Mouse (Mus musculus) E14TG2a.4 (cell line): ENCODE measurements around the gene Dnlz.
A peak's percentile ranks its signal among the peaks of the same experiment; 100 is the strongest.

Experiments
- H3K27me3 ChIP-seq: 2 replicates; pipeline ENCODE4 v1.6.1; 2014; ENCODE audit warnings: low read length, control low read depth; ENCODE audit not compliant: insufficient read depth
- H3K36me3 ChIP-seq: 2 replicates; pipeline ENCODE4 v1.6.1; 2014; ENCODE audit warnings: low read length, control low read depth; ENCODE audit not compliant: insufficient read depth
- H3K4me1 ChIP-seq: replicated peaks from 2 replicates; pipeline ENCODE4 v1.6.1; 2014; ENCODE audit warnings: low read depth, low read length, control low read depth
- H3K4me3 ChIP-seq: replicated peaks from 2 replicates; pipeline ENCODE4 v1.5.1; 2014; ENCODE audit warnings: mild to moderate bottlenecking, low read length
- H3K9me3 ChIP-seq: 2 replicates; pipeline ENCODE4 v1.6.1; 2014; ENCODE audit warnings: low read length, control low read depth
- CTCF ChIP-seq: conservative IDR thresholded peaks from 2 replicates; pipeline ENCODE4 v1.5.1; 2014; ENCODE audit warnings: low read length
- NANOG ChIP-seq: IDR thresholded peaks from 2 replicates; pipeline ENCODE4 v1.6.1; 2014; ENCODE audit warnings: borderline replicate concordance, low read length, mixed read lengths
- POU5F1 ChIP-seq: IDR thresholded peaks from 2 replicates; pipeline ENCODE4 v1.6.1; 2014; ENCODE audit warnings: low read length, borderline replicate concordance

The Dnlz gene

GRCm38 (mm10) chr2:26320245-26321185 lies 31.4 kb downstream of the Dnlz start:
- Histone ChIP-seq H3K9me3 (no peaks in the 10 kb centered on the region), H3K36me3 (no peaks in the 10 kb centered on the region), H3K27me3 (peaks cover 30% of the 10 kb centered on the region), H3K4me1 (peaks cover 36% of the 10 kb centered on the region), H3K4me3 (no peak overlapping the region)
- no peak for TF ChIP-seq NANOG
- TF ChIP-seq CTCF: no peak
- no peak for TF ChIP-seq POU5F1

GRCm38 (mm10) chr2:26319519-26320244 lies 32.2 kb downstream of the Dnlz start:
- Histone ChIP-seq H3K36me3 (no peaks in the 10 kb centered on the region), H3K9me3 (no peaks in the 10 kb centered on the region), H3K27me3 (peaks cover 33% of the 10 kb centered on the region), H3K4me3 (no peak overlapping the region), H3K4me1 (peaks cover 32% of the 10 kb centered on the region)
- TF ChIP-seq CTCF (no peak), POU5F1 (no peak)

- Histone ChIP-seq H3K4me3 (no peak overlapping the region), H3K36me3 (no peaks in the 10 kb centered on the region), H3K4me1 (peaks cover 32% of the 10 kb centered on the region), H3K27me3 (peaks cover 33% of the 10 kb centered on the region), H3K9me3 (no peaks in the 10 kb centered on the region)
- TF ChIP-seq NANOG (no peak), POU5F1 (no peak), CTCF (no peak)
Measured at GRCm38 (mm10) chr2:26319109-26319508, 32.8 kb downstream of the Dnlz start.

DNA sequence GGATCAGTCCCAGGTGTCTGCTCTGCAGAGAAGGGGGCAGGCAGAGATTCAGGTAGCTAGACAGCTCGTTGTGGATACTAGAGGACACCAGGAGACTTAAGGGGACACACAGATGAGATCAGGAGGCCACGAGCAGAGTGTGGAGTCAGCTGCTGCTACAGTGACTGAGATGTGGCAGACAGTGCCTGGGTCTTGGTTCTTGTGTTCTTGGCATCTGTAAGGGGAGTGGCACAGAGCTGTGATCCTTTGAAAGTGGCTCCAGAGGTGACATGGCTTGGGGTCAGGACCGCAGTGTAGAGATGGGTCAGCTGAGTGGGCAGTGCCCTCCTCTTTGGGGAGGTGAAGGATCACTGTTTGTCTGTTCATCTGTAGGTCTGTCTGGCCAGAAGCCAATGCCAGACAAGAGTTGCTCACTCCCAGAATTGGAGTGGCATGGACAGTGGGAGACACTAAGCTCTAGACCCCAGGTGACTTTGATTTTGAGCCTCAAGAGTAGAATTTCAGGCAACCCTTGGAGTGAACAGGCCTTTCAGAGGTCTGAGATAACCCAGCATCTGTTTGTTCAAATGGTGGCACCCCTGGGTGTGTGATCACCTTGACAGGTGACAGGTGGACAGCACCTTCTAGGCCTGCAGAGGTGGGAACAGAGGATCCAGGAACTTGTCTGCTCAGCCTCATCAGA lies 33.8 kb downstream of the Dnlz start:
- TF ChIP-seq NANOG (no peak), POU5F1 (no peak), CTCF (no peak)
- Histone ChIP-seq H3K9me3 (no peaks in the 10 kb centered on the region), H3K4me1 (peaks cover 31% of the 10 kb centered on the region), H3K27me3 (peaks cover 33% of the 10 kb centered on the region), H3K36me3 (no peaks in the 10 kb centered on the region), H3K4me3 (no peak overlapping the region)

DNA sequence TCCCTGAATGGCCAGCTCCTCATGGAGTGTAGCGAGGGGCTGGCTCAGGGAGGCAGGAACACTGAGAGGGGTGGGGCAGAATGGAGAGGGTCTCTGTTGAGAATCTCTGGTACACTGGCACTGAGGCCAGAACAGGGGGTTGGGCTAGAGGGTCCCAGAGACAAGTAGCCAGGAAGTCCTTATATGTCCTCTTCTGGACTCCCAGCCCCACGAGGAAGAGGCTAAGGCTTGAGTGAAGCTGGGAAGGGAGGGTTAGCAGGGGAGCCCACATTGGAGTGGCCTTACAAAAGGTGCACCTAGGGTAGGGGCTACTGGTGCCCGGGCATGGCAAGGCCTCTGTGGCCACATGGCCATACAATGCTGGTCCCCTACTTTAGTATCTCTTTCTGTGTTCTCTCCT lies 34.5 kb downstream of the Dnlz start:
- Histone ChIP-seq H3K36me3 (no peaks in the 10 kb centered on the region), H3K4me3 (no peak overlapping the region), H3K9me3 (no peaks in the 10 kb centered on the region), H3K27me3 (peaks cover 33% of the 10 kb centered on the region), H3K4me1 (peaks cover 31% of the 10 kb centered on the region)
- TF ChIP-seq CTCF: no peak
- TF ChIP-seq POU5F1: no peak
- TF ChIP-seq NANOG: no peak

- Histone ChIP-seq H3K27me3 (peaks cover 33% of the 10 kb centered on the region), H3K9me3 (no peaks in the 10 kb centered on the region), H3K4me3 (peak overlapping the region; percentile 86; the same call in 1 of the 2 replicates), H3K4me1 (peaks cover 31% of the 10 kb centered on the region), H3K36me3 (no peaks in the 10 kb centered on the region)
- TF ChIP-seq CTCF: no peak
- no peak for TF ChIP-seq POU5F1
- no peak for TF ChIP-seq NANOG
Measured at GRCm38 (mm10) chr2:26316576-26317246, 35.2 kb downstream of the Dnlz start.

- Histone ChIP-seq H3K4me3 (peak overlapping the region; percentile 86), H3K36me3 (no peaks in the 10 kb centered on the region), H3K4me1 (peaks cover 31% of the 10 kb centered on the region), H3K27me3 (peaks cover 33% of the 10 kb centered on the region), H3K9me3 (no peaks in the 10 kb centered on the region)
- TF ChIP-seq CTCF: no peak
Measured at GRCm38 (mm10) chr2:26315925-26316311, 36.0 kb downstream of the Dnlz start.
